Mouse (Mus musculus) gastrocnemius, adult 2 months (tissue): Measurements from ENCODE around the gene Carmil2. TPM values are rescaled to one million over a fixed set of nuclear protein-coding genes. Genes with fewer than 3 reads are reported as not detected.
A peak's percentile ranks its signal among the peaks of the same experiment; 100 is the strongest.

Experiments
- DNase-seq: peaks from one replicate; pipeline ENCODE4 v3.0.0; 2022
- H3K27ac ChIP-seq: fragments of 200-600 bp; 2 replicates; pipeline ENCODE4 v1.8.1; 2022; ENCODE audit warnings: mild to moderate bottlenecking
- H3K4me3 ChIP-seq: fragments of 200-600 bp; 2 replicates; pipeline ENCODE4 v1.8.1; 2022; ENCODE audit warnings: mild to moderate bottlenecking, moderate library complexity
- CTCF ChIP-seq: fragments of 200-600 bp; IDR thresholded peaks from 2 replicates; pipeline ENCODE4 v1.8.1; 2022; ENCODE audit warnings: antibody characterized with exemption, mild to moderate bottlenecking, moderate library complexity
- intact Hi-C: fragments of 180-260 bp; cut with DNase I; formaldehyde crosslinking; loops from one replicate; pipeline ENCODE4 v1.15.1; 2025
- total RNA-seq, 2 experiments: library from RNA; stranded (reverse); gene quantifications; 2 replicates each; pipeline ENCODE4 v1.2.3; 2021

Carmil2 gene
- total RNA-seq, 2 experiments from 2014 or later: 0.17 TPM; not detected in 1

GRCm38 (mm10) chr8:105712286-105712685 lies 26.2 kb downstream of the Carmil2 start:
- Histone ChIP-seq H3K27ac (no peak overlapping the region), H3K4me3 (no peak overlapping the region)
- TF ChIP-seq CTCF: no peak
- no peak for DNase-seq
- intact Hi-C loops: loop anchor here (5.0 kb wide), 2 partner anchors 60 to 310 kb away; no protein-coding TSS in a partner anchor

DNA sequence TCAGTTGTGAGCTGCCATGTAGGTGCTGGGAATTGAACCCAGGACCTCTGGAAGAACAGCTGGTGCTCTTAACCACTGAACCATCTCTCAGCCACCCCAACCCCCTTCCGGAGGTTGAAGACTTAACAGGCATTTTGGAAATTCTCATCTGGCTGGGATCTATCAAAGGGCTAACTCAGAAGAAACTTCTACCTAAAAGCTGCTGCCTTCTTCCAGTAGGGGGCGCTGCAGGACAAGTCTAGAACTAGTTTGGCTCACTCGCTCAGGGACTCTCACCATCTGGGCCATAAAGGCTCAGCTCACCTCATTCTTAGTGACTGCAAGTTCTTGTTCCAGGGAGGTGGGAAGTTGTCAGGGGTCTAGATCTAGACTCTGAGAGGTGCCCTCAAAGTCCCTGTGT lies 28.1 kb downstream of the Carmil2 start:
- peak; percentile 94 for TF ChIP-seq CTCF
- Histone ChIP-seq H3K27ac (peak overlapping the region; percentile 66; the same call in 1 of the 2 replicates), H3K4me3 (no peak overlapping the region)
- intact Hi-C loops: loop anchor here (1.0 to 5.0 kb wide), 5 partner anchors 58 to 308 kb away; no protein-coding TSS in a partner anchor
- peak; percentile 91 for DNase-seq

DNA sequence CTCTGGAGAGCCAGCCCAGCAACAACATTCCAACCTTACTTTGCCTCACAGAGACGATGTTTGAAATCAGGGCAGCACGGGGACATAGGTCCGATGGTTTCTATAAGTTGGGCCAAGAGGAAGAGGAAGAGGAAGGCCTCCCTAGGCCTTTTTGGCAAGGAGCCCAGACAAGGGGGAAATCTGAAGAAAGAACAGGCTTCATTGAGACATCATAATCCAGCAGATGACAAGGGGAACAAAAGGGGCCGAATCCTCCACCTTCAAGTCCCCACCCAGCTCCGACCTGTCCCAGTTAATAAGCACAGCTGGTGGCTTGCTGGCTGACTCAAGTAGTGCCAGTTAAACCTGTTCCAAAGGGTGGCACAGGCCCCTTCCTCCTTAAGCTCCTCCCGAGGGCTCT lies 29.0 kb downstream of the Carmil2 start:
- no peak for DNase-seq
- TF ChIP-seq CTCF: no peak
- intact Hi-C loops: loop anchor here (2.0 kb wide), 2 partner anchors 74 to 116 kb away; no protein-coding TSS in a partner anchor
- H3K27ac ChIP-seq: peak overlapping the region; percentile 66
- H3K4me3 ChIP-seq: no peak overlapping the region

DNA sequence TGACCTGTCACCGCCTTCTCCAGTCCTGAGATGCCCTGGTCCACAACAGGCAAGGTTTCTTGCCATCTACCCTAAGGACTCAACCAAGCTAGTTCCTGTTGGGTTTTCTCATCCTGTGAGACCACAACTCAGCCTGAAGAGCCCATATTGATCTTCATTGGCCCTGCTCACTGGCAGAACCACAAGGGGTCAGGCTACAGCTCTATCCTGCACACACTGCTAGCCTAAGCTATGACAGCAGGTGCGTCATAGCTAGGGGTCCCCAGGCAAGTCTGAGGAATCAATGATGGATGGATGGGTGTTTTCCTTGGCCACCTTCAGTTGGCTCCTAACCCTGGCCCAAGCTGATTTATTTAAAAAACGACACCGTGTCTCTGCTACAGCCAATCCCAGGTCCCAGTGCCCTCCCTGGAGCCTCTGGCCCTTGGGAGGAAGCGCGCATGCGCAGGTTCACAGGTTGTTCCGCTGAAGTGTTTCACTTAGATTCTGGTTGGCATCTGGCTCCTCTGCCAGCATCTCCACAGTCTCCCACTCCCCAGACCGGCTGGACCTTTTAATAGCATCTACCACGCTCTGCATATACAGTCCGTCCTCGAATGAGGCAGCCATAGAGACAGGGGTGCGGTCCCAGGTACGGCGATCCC lies 30.4 kb downstream of the Carmil2 start:
- no peak for DNase-seq
- H3K27ac ChIP-seq: no peak overlapping the region
- intact Hi-C loops: no loop called here
- no peak overlapping the region for H3K4me3 ChIP-seq
- TF ChIP-seq CTCF: no peak

- no peak overlapping the region for H3K4me3 ChIP-seq
- TF ChIP-seq CTCF: no peak
- no peak for DNase-seq
- peak overlapping the region; percentile 58; the same call in 1 of the 2 replicates for H3K27ac ChIP-seq
- intact Hi-C loops: no loop called here
These were observed 33.6 kb downstream of the Carmil2 start for GRCm38 (mm10) chr8:105719637-105720036.

- Histone ChIP-seq H3K27ac (no peak overlapping the region), H3K4me3 (no peak overlapping the region)
- no peak for DNase-seq
- no peak for TF ChIP-seq CTCF
- intact Hi-C loops: no loop called here
These were observed 36.8 kb downstream of the Carmil2 start for GRCm38 (mm10) chr8:105722861-105723260.

DNA sequence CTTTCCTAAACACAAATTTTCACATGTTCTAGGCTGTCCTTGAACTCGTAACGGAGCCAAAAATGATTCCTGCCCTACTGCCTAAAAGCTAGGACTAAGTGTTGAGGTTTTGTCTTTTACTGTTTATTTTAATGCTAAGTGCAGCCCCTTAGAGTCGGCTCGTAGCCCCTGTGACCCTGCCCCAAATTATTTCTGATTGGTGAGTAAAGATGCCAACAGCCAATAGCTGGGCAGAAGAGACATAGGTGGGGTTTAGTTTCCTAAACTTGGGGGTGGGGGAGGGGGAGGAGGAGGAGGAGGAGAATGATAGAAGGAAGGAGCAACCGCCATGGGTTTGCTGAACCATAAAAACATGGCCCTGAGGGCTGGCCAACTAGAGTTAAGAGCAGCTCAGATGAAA lies 39.7 kb downstream of the Carmil2 start:
- Histone ChIP-seq H3K27ac (no peak overlapping the region), H3K4me3 (no peak overlapping the region)
- intact Hi-C loops: no loop called here
- no peak for DNase-seq
- TF ChIP-seq CTCF: no peak

- peak overlapping the region; percentile 63 for H3K4me3 ChIP-seq
- no peak for TF ChIP-seq CTCF
- peak; percentile 53 for DNase-seq
- intact Hi-C loops: no loop called here
- H3K27ac ChIP-seq: peak overlapping the region; percentile 87
These were observed 41.5 kb downstream of the Carmil2 start for GRCm38 (mm10) chr8:105727397-105728124.

GRCm38 (mm10) chr8:105732186-105732585 lies 46.1 kb downstream of the Carmil2 start:
- intact Hi-C loops: no loop called here
- Histone ChIP-seq H3K4me3 (no peak overlapping the region), H3K27ac (no peak overlapping the region)
- no peak for DNase-seq
- TF ChIP-seq CTCF: no peak

- no peak overlapping the region for H3K4me3 ChIP-seq
- intact Hi-C loops: no loop called here
- peak overlapping the region; percentile 76 for H3K27ac ChIP-seq
- no peak for TF ChIP-seq CTCF
- DNase-seq: peak; percentile 67
These were observed 53.1 kb downstream of the Carmil2 start for GRCm38 (mm10) chr8:105739216-105739615.

GRCm38 (mm10) chr8:105743301-105743700 lies 57.2 kb downstream of the Carmil2 start:
- DNase-seq: no peak
- peak overlapping the region; percentile 90 for H3K27ac ChIP-seq
- no peak for TF ChIP-seq CTCF

More at GRCm38 (mm10) chr8:105743301-105743700, 57.2 kb downstream of the Carmil2 start:
- H3K4me3 ChIP-seq: peak overlapping the region; percentile 41
- intact Hi-C loops: no loop called here

Other genes starting within 250 kb of the Carmil2 start
- gene Tppp3, start 214.7 kb upstream of the Carmil2 start, total RNA-seq: 10 to 100 TPM; 52.8 to 53.4 TPM
- gene Zdhhc1, start 189.4 kb upstream of the Carmil2 start, total RNA-seq: 10 to 100 TPM in 1 of 2 experiments, 1 to 10 TPM in 1; 9.6 to 11.2 TPM
- not detected for gene Hsd11b2, start 167.5 kb upstream of the Carmil2 start, total RNA-seq
- 10 to 100 TPM; 40.3 to 41.6 TPM for gene Atp6v0d1, start 120.2 kb upstream of the Carmil2 start, total RNA-seq
- gene Ripor1, start 81.0 kb upstream of the Carmil2 start, total RNA-seq: 10 to 100 TPM; 15.7 to 20.6 TPM
- gene Ctcf, start 49.7 kb upstream of the Carmil2 start, total RNA-seq: 10 to 100 TPM; 33.2 to 42.6 TPM
- under 1 TPM in 1 of 2 experiments, not detected in 1; 0.75 TPM for gene Agrp, start 48.9 kb upstream of the Carmil2 start, total RNA-seq
- gene Acd, start 14.8 kb downstream of the Carmil2 start, total RNA-seq: 1 to 10 TPM; 4.2 to 5.3 TPM
- 1 to 10 TPM; 5.0 to 6.0 TPM for gene Pard6a, start 14.9 kb downstream of the Carmil2 start, total RNA-seq
- gene 4933405L10Rik, start 21.4 kb downstream of the Carmil2 start, total RNA-seq: not detected
- gene Enkd1, start 21.9 kb downstream of the Carmil2 start, total RNA-seq: under 1 TPM; 0.47 to 0.69 TPM
- gene Gfod2, start 72.4 kb downstream of the Carmil2 start, total RNA-seq: 1 to 10 TPM; 7.2 to 7.4 TPM
- gene Ranbp10, start 141.1 kb downstream of the Carmil2 start, total RNA-seq: 10 to 100 TPM; 23.0 to 24.3 TPM
- not detected for gene Tsnaxip1, start 141.5 kb downstream of the Carmil2 start, total RNA-seq
- gene Cenpt, start 167.0 kb downstream of the Carmil2 start, total RNA-seq: 1 to 10 TPM; 1.0 to 1.8 TPM
- 10 to 100 TPM; 21.9 to 25.0 TPM for gene Thap11, start 168.9 kb downstream of the Carmil2 start, total RNA-seq
- 10 to 100 TPM; 39.2 to 43.4 TPM for gene Nutf2, start 174.3 kb downstream of the Carmil2 start, total RNA-seq
- 10 to 100 TPM; 19.7 TPM for gene Edc4, start 194.6 kb downstream of the Carmil2 start, total RNA-seq
- gene Nrn1l, start 207.3 kb downstream of the Carmil2 start, total RNA-seq: under 1 TPM in 1 of 2 experiments, not detected in 1; 0.95 TPM
- 10 to 100 TPM; 11.3 to 12.8 TPM for gene Pskh1, start 214.2 kb downstream of the Carmil2 start, total RNA-seq
- gene Ctrl, start 247.6 kb downstream of the Carmil2 start, total RNA-seq: not detected